Mouse (Mus musculus) CH12.LX (cell line): ENCODE results near the gene Col1a2. TPM values are rescaled to one million over a fixed set of nuclear protein-coding genes. Genes with fewer than 3 reads are reported as not detected.

Experiments used
- DNase-seq: peaks from one replicate; pipeline ENCODE4 v3.0.0-alpha.2; 2013; ENCODE audit errors: extremely low read depth
- H3K27ac ChIP-seq: 2 replicates; pipeline ENCODE4 v1.5.1; 2012; ENCODE audit warnings: low read depth, mild to moderate bottlenecking, control low read depth, moderate library complexity; ENCODE audit not compliant: insufficient read depth
- H3K27me3 ChIP-seq: replicated peaks from 2 replicates; pipeline ENCODE3; 2012; ENCODE audit warnings: inconsistent platforms
- H3K36me3 ChIP-seq, 2 experiments: replicated peaks in 1 of 2; 2 replicates each; pipeline versions ENCODE3 to v1.6.1; 2012; ENCODE audit warnings: inconsistent platforms in 1 of 2, low read length in 1 of 2, mild to moderate bottlenecking in 1 of 2, mixed read lengths in 1 of 2, moderate library complexity in 1 of 2; ENCODE audit not compliant: control insufficient read depth in 1 of 2, insufficient read depth in 1 of 2
- H3K4me1 ChIP-seq, 2 experiments: 2 replicates each; pipeline ENCODE4 v1.6.1; 2012; ENCODE audit warnings: inconsistent platforms in 1 of 2, moderate library complexity in 1 of 2; ENCODE audit not compliant: insufficient read depth in 2 of 2, control insufficient read depth in 1 of 2
- H3K4me2 ChIP-seq: 2 replicates; pipeline ENCODE4 v1.6.1; 2012; ENCODE audit warnings: low read depth, mild to moderate bottlenecking, control low read depth; ENCODE audit not compliant: poor library complexity, insufficient read depth, severe bottlenecking
- H3K4me3 ChIP-seq, 3 experiments: fragments of 150-350 bp in 1 of 3; sonication (generic) in 1 of 3; replicated peaks in 1 of 3; 2 replicates each; pipeline versions ENCODE3 to v1.5.1; 2011 to 2012; ENCODE audit warnings: low read depth in 2 of 3, low read length in 2 of 3, mild to moderate bottlenecking in 2 of 3, moderate library complexity in 2 of 3, control low read depth in 1 of 3, improper control_type of control experiment in 1 of 3, inconsistent platforms in 1 of 3, mixed read lengths in 1 of 3; ENCODE audit not compliant: poor library complexity in 1 of 3
- H3K79me2 ChIP-seq: replicated peaks from 2 replicates; pipeline ENCODE4 v1.6.1; 2012; ENCODE audit warnings: mild to moderate bottlenecking, moderate library complexity; ENCODE audit not compliant: control insufficient read depth, poor library complexity, insufficient read depth, severe bottlenecking; ENCODE audit errors: extremely low read depth
- H3K9ac ChIP-seq: 2 replicates; pipeline ENCODE4 v1.6.1; 2012; ENCODE audit warnings: low read depth, mild to moderate bottlenecking, control low read depth, moderate library complexity; ENCODE audit not compliant: insufficient read depth
- H3K9me3 ChIP-seq: replicated peaks from 2 replicates; pipeline ENCODE3; 2012; ENCODE audit warnings: low read length, inconsistent platforms, mixed read lengths
- CHD1 ChIP-seq: IDR thresholded peaks from 2 replicates; pipeline ENCODE4 v1.6.1; 2012; ENCODE audit warnings: low read depth, low read length, improper control_type of control experiment, inconsistent platforms
- CHD2 ChIP-seq: IDR thresholded peaks from 2 replicates; pipeline ENCODE4 v1.6.1; 2011; ENCODE audit warnings: low read length, improper control_type of control experiment
- CTCF ChIP-seq, 2 experiments: IDR thresholded peaks in 1 of 2; conservative IDR thresholded peaks in 1 of 2; 2 replicates each; pipeline ENCODE4 v1.5.1; 2011 to 2012; ENCODE audit warnings: low read depth in 2 of 2, low read length in 2 of 2, improper control_type of control experiment in 1 of 2, inconsistent platforms in 1 of 2, mild to moderate bottlenecking in 1 of 2, moderate library complexity in 1 of 2
- E2F4 ChIP-seq: IDR thresholded peaks from 2 replicates; pipeline ENCODE4 v1.6.1; 2011; ENCODE audit warnings: low read depth, low read length, improper control_type of control experiment; ENCODE audit not compliant: insufficient replicate concordance
- EP300 ChIP-seq: IDR thresholded peaks from 2 replicates; pipeline ENCODE4 v1.6.1; 2011; ENCODE audit warnings: low read length, improper control_type of control experiment
- HCFC1 ChIP-seq: IDR thresholded peaks from 2 replicates; pipeline ENCODE4 v1.6.1; 2012; ENCODE audit warnings: low read depth, mild to moderate bottlenecking, inconsistent platforms, low read length, improper control_type of control experiment
- IRF4 ChIP-seq: IDR thresholded peaks from 2 replicates; pipeline ENCODE4 v1.6.1; 2014; ENCODE audit warnings: low read depth, mild to moderate bottlenecking, inconsistent platforms, low read length, improper control_type of control experiment
- JUN ChIP-seq: IDR thresholded peaks from 2 replicates; pipeline ENCODE4 v1.6.1; 2011; ENCODE audit warnings: low read depth, mild to moderate bottlenecking, low read length, improper control_type of control experiment, moderate library complexity; ENCODE audit not compliant: insufficient read depth
- JUND ChIP-seq: conservative IDR thresholded peaks from 2 replicates; pipeline ENCODE4 v1.6.1; 2011; ENCODE audit warnings: low read depth, low read length, improper control_type of control experiment
- MAFK ChIP-seq: IDR thresholded peaks from 2 replicates; pipeline ENCODE4 v1.6.1; 2011; ENCODE audit warnings: low read length, improper control_type of control experiment; ENCODE audit not compliant: insufficient replicate concordance
- MXI1 ChIP-seq: IDR thresholded peaks from 2 replicates; pipeline ENCODE4 v1.6.1; 2011; ENCODE audit warnings: mild to moderate bottlenecking, low read depth, low read length, improper control_type of control experiment
- MYC ChIP-seq: IDR thresholded peaks from 2 replicates; pipeline ENCODE4 v1.6.1; 2011; ENCODE audit warnings: low read depth, mild to moderate bottlenecking, improper control_type of control experiment, low read length
- NELFE ChIP-seq: IDR thresholded peaks from 2 replicates; pipeline ENCODE4 v1.6.1; 2011; ENCODE audit warnings: low read depth, low read length, improper control_type of control experiment
- NRF1 ChIP-seq: IDR thresholded peaks from 2 replicates; pipeline ENCODE4 v1.6.1; 2014; ENCODE audit warnings: low read depth, mild to moderate bottlenecking, inconsistent platforms, low read length, improper control_type of control experiment, moderate library complexity
- PAX5 ChIP-seq: IDR thresholded peaks from 2 replicates; pipeline ENCODE4 v1.6.1; 2012; ENCODE audit warnings: low read length, inconsistent platforms, mixed read lengths
- POLR2AphosphoS2 ChIP-seq: IDR thresholded peaks from 2 replicates; pipeline ENCODE4 v1.6.1; 2011; ENCODE audit warnings: low read depth, low read length, improper control_type of control experiment
- RAD21 ChIP-seq: IDR thresholded peaks from 2 replicates; pipeline ENCODE4 v1.6.1; 2011; ENCODE audit warnings: low read depth, mild to moderate bottlenecking, low read length, improper control_type of control experiment, moderate library complexity
- RCOR1 ChIP-seq: conservative IDR thresholded peaks from 2 replicates; pipeline ENCODE4 v1.6.1; 2012; ENCODE audit warnings: low read depth, mild to moderate bottlenecking, inconsistent platforms, low read length, improper control_type of control experiment
- SMC3 ChIP-seq: IDR thresholded peaks from 2 replicates; pipeline ENCODE4 v1.6.1; 2011; ENCODE audit warnings: low read depth, low read length, improper control_type of control experiment
- TBP ChIP-seq: conservative IDR thresholded peaks from 2 replicates; pipeline ENCODE4 v1.6.1; 2011; ENCODE audit warnings: low read depth, low read length, improper control_type of control experiment
- TCF12 ChIP-seq: IDR thresholded peaks from 2 replicates; pipeline ENCODE4 v1.6.1; 2014; ENCODE audit warnings: low read depth, mild to moderate bottlenecking, inconsistent platforms, low read length, improper control_type of control experiment
- UBTF ChIP-seq: IDR thresholded peaks from 2 replicates; pipeline ENCODE4 v1.6.1; 2012; ENCODE audit warnings: low read depth, mild to moderate bottlenecking, inconsistent platforms, low read length, improper control_type of control experiment, moderate library complexity
- USF1 ChIP-seq: IDR thresholded peaks from 2 replicates; pipeline ENCODE4 v1.6.1; 2014; ENCODE audit warnings: low read depth, mild to moderate bottlenecking, inconsistent platforms, low read length, improper control_type of control experiment
- USF2 ChIP-seq: conservative IDR thresholded peaks from 2 replicates; pipeline ENCODE4 v1.6.1; 2011; ENCODE audit warnings: low read depth, low read length, improper control_type of control experiment
- ZC3H11A ChIP-seq: IDR thresholded peaks from 2 replicates; pipeline ENCODE4 v1.6.1; 2012; ENCODE audit warnings: low read depth, mild to moderate bottlenecking, inconsistent platforms, low read length, improper control_type of control experiment
- dilution Hi-C: fragments of 300-500 bp; cut with MboI; formaldehyde crosslinking; loops from 2 replicates; pipeline ENCODE4 v1.14.3; 2020; ENCODE audit warnings: low sequenced_read_pairs; ENCODE audit not compliant: extremely low pct_unique_long_range_greater_than_20kb, extremely low pct_ligation_motif_present
- in situ Hi-C: fragments of 300-500 bp; cut with MboI; formaldehyde crosslinking; loops from 3 replicates; pipeline ENCODE4 v1.14.3; 2019; ENCODE audit warnings: low sequenced_read_pairs, low pct_ligation_motif_present, low pct_unique_long_range_greater_than_20kb, mixed read lengths
- polyA plus RNA-seq: library from polyadenylated mRNA; unstranded; fragments of >175 nt; gene quantifications from 2 replicates; pipeline ENCODE4 v1.2.1, GENCODE M21; 2012; ENCODE audit warnings: low read depth; ENCODE audit not compliant: insufficient read length
- total RNA-seq, 2 experiments: library from RNA; depleted of rRNA; stranded (reverse); fragments of 300-350 nt in 1 of 2; fragments of >200 nt in 1 of 2; gene quantifications; 2 replicates each; pipeline ENCODE4 v1.2.3; 2012 to 2014

Gene Col1a2
- total and polyA plus RNA-seq, 3 experiments = not detected

DNA sequence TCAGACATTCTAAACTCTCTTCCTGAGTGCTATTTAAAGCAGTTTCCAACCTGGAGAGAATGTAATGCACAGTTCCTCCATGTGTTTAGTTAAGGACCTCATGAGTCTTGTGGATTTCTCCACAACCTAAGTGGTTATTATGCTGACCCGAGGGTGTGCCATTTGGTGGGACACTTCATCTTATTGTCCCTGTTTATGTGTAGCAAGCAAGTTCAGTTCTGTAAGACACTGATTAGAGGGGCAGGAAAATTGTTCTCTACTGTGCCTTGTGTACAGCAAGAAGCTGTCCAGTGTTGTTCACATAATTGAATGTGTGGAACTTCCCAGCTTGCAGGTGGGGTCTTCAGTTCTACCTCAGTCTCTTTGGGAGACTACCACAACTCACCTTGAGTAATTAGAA is 15.6 kb upstream of the Col1a2 start:
- Histone ChIP-seq H3K4me3 (no peak overlapping the region), H3K27ac (no peak overlapping the region), H3K4me2 (no peak overlapping the region), H3K4me1 (peaks cover 0 to 9% of the 10 kb centered on the region in 2 experiments; a peak in 2 of 4 replicates), H3K9me3 (no peaks in the 10 kb centered on the region), H3K36me3 (no peaks in the 10 kb centered on the region), H3K27me3 (no peaks in the 10 kb centered on the region), H3K79me2 (no peaks in the 10 kb centered on the region), H3K9ac (no peak overlapping the region)
- no peak for DNase-seq
- no peak for TF ChIP-seq IRF4
- TF ChIP-seq ZC3H11A = no peak
- no peak for TF ChIP-seq TBP
- no peak for TF ChIP-seq POLR2AphosphoS2
- no peak for TF ChIP-seq UBTF
- TF ChIP-seq HCFC1 = no peak
- no peak for TF ChIP-seq EP300
- TF ChIP-seq CTCF (conservative IDR thresholded peaks at IDR 0.05 in 1 of 2, IDR thresholded peaks at IDR 0.05 in 1 of 2; ENCODE audit: low read depth in 2 of 2, low read length in 2 of 2) = no peak
- in situ Hi-C loops = no loop called here
- dilution Hi-C loops = no loop called here

DNA sequence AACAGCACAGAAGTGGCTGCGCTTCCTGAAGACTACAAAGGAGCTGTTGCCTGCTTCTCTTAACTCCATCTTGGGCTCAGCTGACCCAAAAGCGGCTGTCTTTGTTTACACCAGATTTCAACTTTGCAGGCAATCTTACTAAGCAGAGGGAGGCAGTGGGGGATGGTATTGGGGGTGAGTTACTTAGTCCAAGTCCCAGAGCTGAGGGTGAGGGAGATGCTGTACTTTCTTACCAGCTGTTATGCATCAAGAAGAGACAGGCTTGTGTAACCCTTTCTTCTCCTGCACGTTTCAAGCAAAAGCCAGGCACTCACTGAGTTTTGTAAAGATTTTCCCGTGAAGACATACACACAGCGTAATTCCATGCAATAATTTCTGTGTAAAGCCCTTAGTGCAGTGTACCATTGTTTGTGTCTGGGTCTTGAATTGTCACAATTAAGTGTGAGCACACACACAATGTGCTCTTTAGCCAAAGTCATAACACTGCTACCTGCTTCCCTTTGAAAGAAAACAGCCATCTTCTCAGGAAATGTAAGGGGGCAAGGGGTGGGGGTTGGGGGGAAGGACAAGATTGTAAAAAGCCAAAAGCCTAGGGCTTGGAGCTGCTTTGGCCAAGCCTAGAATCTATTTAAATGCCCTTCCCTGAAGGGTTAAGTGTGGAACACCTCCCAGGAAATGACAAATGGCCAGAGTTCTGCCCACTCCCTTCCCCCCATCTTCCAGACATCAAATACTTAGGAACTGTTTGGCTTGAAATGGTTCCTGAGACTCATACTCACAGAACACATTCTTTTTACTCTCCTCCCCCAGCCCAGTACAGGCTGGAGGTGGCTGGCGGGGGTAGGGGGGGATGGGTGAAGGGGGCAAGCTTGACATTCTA is 15.0 kb upstream of the Col1a2 start:
- H3K36me3 ChIP-seq = no peaks in the 10 kb centered on the region
- H3K9ac ChIP-seq = no peak overlapping the region
- TF ChIP-seq RCOR1 (no peak), JUN (no peak), NELFE (no peak)
- DNase-seq = no peak
- H3K27ac ChIP-seq = no peak overlapping the region
- no peaks in the 10 kb centered on the region for H3K79me2 ChIP-seq
- no peaks in the 10 kb centered on the region for H3K27me3 ChIP-seq
- H3K4me1 ChIP-seq = peaks cover 0 to 9% of the 10 kb centered on the region in 2 experiments; a peak in 2 of 4 replicates
- no peak overlapping the region for H3K4me3 ChIP-seq
- dilution Hi-C loops = no loop called here
- in situ Hi-C loops = no loop called here
- H3K4me2 ChIP-seq = peak overlapping the region; percentile 44; the same call in 1 of the 2 replicates
- no peaks in the 10 kb centered on the region for H3K9me3 ChIP-seq

DNA sequence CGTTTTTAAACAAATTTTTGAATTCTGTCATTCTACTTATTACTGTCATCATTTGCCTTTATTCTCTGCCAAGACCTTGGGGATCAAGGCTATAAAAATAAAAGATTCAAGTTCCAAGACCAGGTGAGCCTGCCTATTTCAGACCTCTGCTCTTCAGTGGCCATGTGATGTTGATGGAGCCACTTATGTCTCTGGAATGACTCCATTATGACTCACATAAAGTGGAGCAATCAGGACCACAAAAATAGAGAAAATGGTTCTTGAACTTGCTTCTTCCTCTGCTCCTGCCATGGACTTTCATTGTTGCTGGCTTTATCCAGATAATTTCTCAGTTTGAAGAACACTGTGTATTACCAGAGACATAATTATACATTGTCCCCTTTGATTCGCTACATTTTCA is 10.9 kb upstream of the Col1a2 start:
- dilution Hi-C loops (no loop called here), in situ Hi-C loops (no loop called here)
- Histone ChIP-seq H3K4me3 (no peak overlapping the region), H3K27ac (no peak overlapping the region), H3K79me2 (no peaks in the 10 kb centered on the region), H3K9me3 (no peaks in the 10 kb centered on the region), H3K4me2 (no peak overlapping the region), H3K27me3 (no peaks in the 10 kb centered on the region), H3K36me3 (no peaks in the 10 kb centered on the region), H3K4me1 (peaks cover 0 to 5% of the 10 kb centered on the region in 2 experiments; a peak in 2 of 4 replicates), H3K9ac (no peak overlapping the region)
- TF ChIP-seq MYC (no peak), ZC3H11A (no peak), CHD2 (no peak), HCFC1 (no peak), RCOR1 (no peak), RAD21 (no peak), MXI1 (no peak), SMC3 (no peak), USF1 (no peak), PAX5 (no peak), NELFE (no peak), USF2 (no peak), MAFK (no peak), TCF12 (no peak), NRF1 (no peak), E2F4 (no peak), JUND (no peak), UBTF (no peak), IRF4 (no peak), CHD1 (no peak)
- no peak for DNase-seq
